Mouse (Mus musculus) embryonic facial prominence, embryonic 14.5 days (tissue): ENCODE data around the gene Slc35d3. TPM values are rescaled to one million over a fixed set of nuclear protein-coding genes. Genes with fewer than 3 reads are reported as not detected.

Source experiments
- ATAC-seq: fragments of 200-750 bp; cut with Nextera tagmentation; 2 replicates; pipeline ENCODE4 v1.8.0; 2017; ENCODE audit warnings: low read depth, moderate number of reproducible peaks, moderate TSS enrichment
- DNase-seq: peaks from one replicate; pipeline ENCODE4 v3.0.0-alpha.2; 2015; ENCODE audit warnings: low spot score
- H3K27ac ChIP-seq: fragments of 300-500 bp; sonication (generic); replicated peaks from 2 replicates; pipeline ENCODE4 v1.5.1; 2014; ENCODE audit warnings: low read depth, mild to moderate bottlenecking, low read length, moderate library complexity
- H3K27me3 ChIP-seq: fragments of 300-500 bp; sonication (generic); replicated peaks from 2 replicates; pipeline ENCODE4 v1.6.1; 2014; ENCODE audit warnings: low read length; ENCODE audit not compliant: control insufficient read depth, insufficient read depth
- H3K36me3 ChIP-seq: fragments of 300-500 bp; sonication (generic); 2 replicates; pipeline ENCODE4 v1.6.1; 2014; ENCODE audit warnings: low read length, mixed read lengths; ENCODE audit not compliant: control insufficient read depth, insufficient read depth
- H3K4me1 ChIP-seq: fragments of 300-500 bp; sonication (generic); 2 replicates; pipeline ENCODE4 v1.6.1; 2014; ENCODE audit warnings: antibody characterized with exemption, low read length; ENCODE audit not compliant: control insufficient read depth, insufficient read depth
- H3K4me2 ChIP-seq: fragments of 300-500 bp; sonication (generic); 2 replicates; pipeline ENCODE4 v1.6.1; 2014; ENCODE audit warnings: low read depth, mild to moderate bottlenecking, low read length, moderate library complexity, mixed read lengths
- H3K4me3 ChIP-seq: fragments of 300-500 bp; sonication (generic); 2 replicates; pipeline ENCODE4 v1.5.1; 2014; ENCODE audit warnings: low read depth, mild to moderate bottlenecking, low read length
- H3K9ac ChIP-seq: fragments of 300-500 bp; sonication (generic); 2 replicates; pipeline ENCODE4 v1.6.1; 2014; ENCODE audit warnings: low read depth, mild to moderate bottlenecking, low read length, moderate library complexity, mixed read lengths
- H3K9me3 ChIP-seq: fragments of 300-500 bp; sonication (generic); 2 replicates; pipeline ENCODE4 v1.6.1; 2016; ENCODE audit warnings: low read length; ENCODE audit not compliant: control insufficient read depth
- WGBS: fragments of 180-500 bp; shearing (Covaris S2); extraction: QIAGEN DNeasy Blood & Tissue Kit; methylation state at CpG from one replicate; pipeline ENCODE4 v1.1.7; 2014; 5-methylcytosine and 5-hydroxymethylcytosine counted together
- polyA plus RNA-seq: library from polyadenylated mRNA; unstranded; fragments of >200 nt; fragmentation: Nextera tagmentation; extraction: Ambion mirVana; gene quantifications from 2 replicates; pipeline ENCODE4 v1.2.1, GENCODE M21; 2014

Slc35d3 gene
- polyA plus RNA-seq, 1 experiment from 2014 or later: 1.2 TPM

DNA sequence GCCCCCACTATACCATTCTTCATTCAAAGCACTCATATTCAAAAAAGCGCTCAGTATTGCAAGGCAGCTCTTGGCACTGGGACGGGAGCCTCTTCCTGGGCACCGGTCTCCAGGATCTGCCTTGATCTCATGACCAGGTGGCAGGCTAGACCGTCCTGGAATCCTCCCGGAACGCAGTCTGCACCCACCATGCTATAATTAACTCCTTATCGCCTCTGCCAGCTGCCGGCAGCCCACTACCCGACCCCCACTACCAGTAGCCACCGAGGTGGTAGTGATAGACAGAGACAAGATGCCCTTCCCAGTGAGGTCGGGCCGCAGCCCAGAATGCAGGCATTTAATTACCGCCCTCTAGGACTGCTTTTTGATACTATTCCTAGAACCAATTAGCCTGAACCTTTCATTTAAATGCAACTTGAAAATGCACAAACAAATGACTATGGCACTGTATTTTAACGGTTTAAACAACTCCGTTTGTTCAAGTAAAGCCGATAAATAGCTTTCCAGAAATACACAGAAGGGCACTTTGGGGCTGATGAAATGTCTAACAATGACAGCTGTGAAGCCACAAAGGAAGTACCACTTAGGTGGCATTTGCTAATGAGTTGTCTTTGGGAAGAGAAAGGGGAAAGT, 32.4 kb downstream of the Slc35d3 start:
- H3K4me3 ChIP-seq: no peak overlapping the region
- no peak overlapping the region for H3K9ac ChIP-seq
- H3K27me3 ChIP-seq: no peaks in the 10 kb centered on the region
- H3K27ac ChIP-seq: no peak overlapping the region
- DNase-seq (no peak), ATAC-seq (no peak)
- H3K9me3 ChIP-seq: no peaks in the 10 kb centered on the region
- WGBS: 56% methylated on average over 16 of the region's 16 CpGs
- H3K4me2 ChIP-seq: no peak overlapping the region
- H3K36me3 ChIP-seq: no peaks in the 10 kb centered on the region
- H3K4me1 ChIP-seq: no peaks in the 10 kb centered on the region

DNA sequence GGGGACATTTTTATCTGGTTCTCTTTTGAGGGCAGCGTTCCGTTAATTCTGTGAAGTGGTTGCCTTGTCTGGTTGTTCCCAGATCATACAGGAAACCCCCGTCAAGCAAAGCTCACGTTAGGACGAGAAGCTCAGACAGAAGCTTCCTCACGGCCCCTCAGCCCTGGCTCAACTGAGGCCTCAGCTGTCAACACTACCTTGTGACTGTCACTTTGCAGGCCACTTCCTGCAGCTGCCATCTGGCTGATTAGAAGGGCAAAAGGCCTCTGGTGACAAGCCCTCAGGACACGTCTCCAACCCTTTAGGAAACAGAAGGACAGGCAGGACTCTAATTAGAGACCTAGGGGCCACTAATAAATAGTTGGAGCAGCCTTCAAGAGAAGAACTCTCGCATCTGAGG, 35.9 kb downstream of the Slc35d3 start:
- no peaks in the 10 kb centered on the region for H3K36me3 ChIP-seq
- H3K9me3 ChIP-seq: no peaks in the 10 kb centered on the region
- H3K4me3 ChIP-seq: no peak overlapping the region
- no peaks in the 10 kb centered on the region for H3K4me1 ChIP-seq
- H3K27me3 ChIP-seq: no peaks in the 10 kb centered on the region
- DNase-seq: no peak
- no peak for ATAC-seq
- WGBS: 25% methylated on average over 8 of the region's 8 CpGs
- no peak overlapping the region for H3K4me2 ChIP-seq
- H3K9ac ChIP-seq: no peak overlapping the region
- H3K27ac ChIP-seq: no peak overlapping the region

DNA sequence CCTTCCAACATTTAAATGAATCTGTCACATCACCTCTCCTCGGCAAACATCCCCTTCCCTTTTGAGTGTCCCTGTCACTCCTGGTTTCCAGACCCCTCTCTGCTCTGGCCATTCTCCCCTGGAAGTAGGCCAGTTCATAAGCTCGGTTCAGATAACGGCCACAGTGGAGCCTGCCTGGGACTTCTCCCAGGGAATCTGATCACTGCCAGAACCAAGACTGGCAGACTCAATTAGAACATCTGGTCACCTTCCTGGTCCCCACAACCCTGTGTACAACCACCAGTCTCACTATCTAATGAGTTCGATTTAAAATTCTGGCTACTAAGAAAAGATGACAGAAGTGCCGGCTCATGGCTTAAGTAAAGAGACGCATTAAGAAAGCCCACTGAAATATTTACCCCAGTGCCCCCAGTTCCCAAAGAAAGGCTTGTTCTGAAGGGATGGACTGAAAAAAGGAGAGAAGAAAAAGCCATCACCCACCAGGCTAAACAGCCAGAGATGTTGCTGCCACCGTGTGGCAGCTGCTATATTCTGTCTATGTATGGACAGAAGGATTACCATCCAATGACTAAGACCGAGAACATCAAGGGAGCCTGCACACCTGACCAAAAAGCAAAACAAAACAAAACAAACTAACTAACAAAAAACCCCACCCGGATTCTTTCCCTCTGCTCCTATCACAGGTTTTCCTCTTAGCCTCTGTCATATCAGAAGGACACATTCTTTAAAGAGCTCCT, 39.7 kb downstream of the Slc35d3 start:
- DNase-seq (no peak), ATAC-seq (no peak)
- WGBS: 60% methylated on average over 9 of the region's 9 CpGs

DNA sequence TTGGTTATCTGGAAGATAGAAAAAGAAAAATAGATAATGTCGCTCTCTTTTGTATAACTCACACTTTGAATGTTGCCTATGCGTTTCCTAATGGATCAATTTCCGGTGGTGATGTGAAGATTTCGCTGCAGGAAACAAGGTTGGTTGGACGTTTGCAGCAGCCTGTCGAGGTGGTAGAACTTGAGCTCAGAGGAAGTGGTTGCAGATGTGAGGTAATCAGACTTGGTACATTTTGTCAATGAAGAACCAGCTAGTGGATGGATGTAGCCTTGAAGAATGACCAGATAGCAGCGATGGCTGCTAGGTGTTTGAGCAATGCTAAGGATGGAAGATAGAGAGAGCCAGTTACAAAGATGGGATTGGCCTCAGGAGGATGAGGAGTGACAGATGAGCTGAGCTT, 46.5 kb downstream of the Slc35d3 start:
- H3K4me3 ChIP-seq: no peak overlapping the region
- H3K4me2 ChIP-seq: no peak overlapping the region
- 78% methylated on average over 7 of the region's 7 CpGs for WGBS
- no peak for DNase-seq
- no peaks in the 10 kb centered on the region for H3K36me3 ChIP-seq
- H3K9me3 ChIP-seq: no peaks in the 10 kb centered on the region
- no peak overlapping the region for H3K27ac ChIP-seq
- no peak for ATAC-seq
- H3K27me3 ChIP-seq: no peaks in the 10 kb centered on the region
- no peaks in the 10 kb centered on the region for H3K4me1 ChIP-seq
- no peak overlapping the region for H3K9ac ChIP-seq

More for the DNA sequence above, 39.7 kb downstream of the Slc35d3 start:
- Histone ChIP-seq H3K27me3 (no peaks in the 10 kb centered on the region), H3K4me3 (no peak overlapping the region), H3K36me3 (no peaks in the 10 kb centered on the region), H3K9ac (no peak overlapping the region), H3K4me2 (no peak overlapping the region), H3K27ac (no peak overlapping the region), H3K4me1 (no peaks in the 10 kb centered on the region), H3K9me3 (no peaks in the 10 kb centered on the region)

DNA sequence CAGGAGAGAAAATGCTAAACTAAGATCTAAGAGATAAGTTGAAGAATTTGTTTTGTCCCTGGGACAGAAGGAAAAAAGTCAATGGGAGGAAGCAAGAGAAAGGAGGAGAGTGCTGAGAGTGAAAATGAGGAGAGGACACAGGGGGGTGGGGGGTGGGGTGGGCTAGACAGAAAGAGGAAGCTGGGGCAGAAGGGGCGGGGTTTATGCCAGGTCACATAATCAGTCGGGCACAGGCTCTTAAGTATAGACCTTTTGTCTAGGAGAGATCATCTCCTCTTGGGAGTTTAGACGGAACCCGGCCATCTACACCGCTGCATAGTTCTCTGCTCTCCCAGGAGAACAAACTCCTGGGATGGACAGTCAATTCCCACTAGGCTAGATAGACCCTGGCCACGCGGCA, 48.3 kb downstream of the Slc35d3 start:
- Histone ChIP-seq H3K9me3 (no peaks in the 10 kb centered on the region), H3K4me2 (no peak overlapping the region), H3K4me1 (no peaks in the 10 kb centered on the region), H3K27me3 (no peaks in the 10 kb centered on the region), H3K27ac (no peak overlapping the region), H3K4me3 (no peak overlapping the region), H3K36me3 (no peaks in the 10 kb centered on the region), H3K9ac (no peak overlapping the region)
- ATAC-seq (no peak), DNase-seq (no peak)
- 81% methylated on average over 7 of the region's 7 CpGs for WGBS

Other genes with a start within 250 kb of the Slc35d3 start
- 0.11 TPM in 1 of 2 replicates, not detected in the other for gene Il22ra2, start 229.5 kb downstream of the Slc35d3 start, polyA plus RNA-seq
- 0.46 and 0.59 TPM in 2 replicates for gene Il20ra, start 138.9 kb downstream of the Slc35d3 start, polyA plus RNA-seq
- gene Pex7, start 56.2 kb upstream of the Slc35d3 start, polyA plus RNA-seq: 28.6 and 29.6 TPM in 2 replicates
- gene Map3k5, start 83.0 kb upstream of the Slc35d3 start, polyA plus RNA-seq: 2.5 and 2.6 TPM in 2 replicates